Mouse (Mus musculus) brain, embryonic 18.5 days (tissue): ENCODE measurements at regions not wholly inside any gene's neighbourhood (a gene's known extent, or its start where the extent isn't known, plus 50 kb on each side); places are given as distances from the start of the nearest gene placed in this dataset.
A peak's percentile ranks its signal among the peaks of the same experiment; 100 is the strongest.

Experiments
- DNase-seq: peaks from one replicate; pipeline ENCODE4 v3.0.0-alpha.2; 2012; ENCODE audit warnings: low read depth, low spot score

- DNase-seq, result no peak
Observed at GRCm38 (mm10) chr12:36748345-36748744, 360.0 kb upstream of the Meox2 start.

- peak; percentile 8 for DNase-seq
Observed at GRCm38 (mm10) chr12:36765315-36766058, 342.9 kb upstream of the Meox2 start.

GRCm38 (mm10) chr12:36766167-36766566 lies 342.2 kb upstream of the Meox2 start:
- no peak for DNase-seq

- no peak for DNase-seq
Observed at GRCm38 (mm10) chr12:36780761-36781160, 327.6 kb upstream of the Meox2 start.

GRCm38 (mm10) chr12:36790866-36791265 lies 317.5 kb upstream of the Meox2 start:
- no peak for DNase-seq

- DNase-seq, result no peak
Observed at GRCm38 (mm10) chr12:36791430-36791829, 316.9 kb upstream of the Meox2 start.

- DNase-seq, result no peak
Observed at GRCm38 (mm10) chr12:36792205-36792604, 316.1 kb upstream of the Meox2 start.

- no peak for DNase-seq
Observed at GRCm38 (mm10) chr12:36793799-36794198, 314.5 kb upstream of the Meox2 start.

GRCm38 (mm10) chr12:36796201-36796600 lies 312.1 kb upstream of the Meox2 start:
- DNase-seq, result no peak

GRCm38 (mm10) chr12:36817938-36818337 lies 290.4 kb upstream of the Meox2 start:
- DNase-seq, result no peak

GRCm38 (mm10) chr12:36818852-36819251 lies 289.5 kb upstream of the Meox2 start:
- no peak for DNase-seq

GRCm38 (mm10) chr12:36826766-36827165 lies 281.6 kb upstream of the Meox2 start:
- DNase-seq, result no peak

- DNase-seq, result no peak
Observed at GRCm38 (mm10) chr12:36831307-36831997, 276.9 kb upstream of the Meox2 start.

GRCm38 (mm10) chr12:36842957-36843356 lies 265.4 kb upstream of the Meox2 start:
- DNase-seq, result no peak

- DNase-seq, result no peak
Observed at GRCm38 (mm10) chr12:36845130-36845529, 263.2 kb upstream of the Meox2 start.

- no peak for DNase-seq
Observed at GRCm38 (mm10) chr12:36849086-36849485, 259.3 kb upstream of the Meox2 start.

GRCm38 (mm10) chr12:36863113-36863512 lies 245.2 kb upstream of the Meox2 start:
- no peak for DNase-seq

- DNase-seq, result no peak
Observed at GRCm38 (mm10) chr12:36880724-36881123, 227.6 kb upstream of the Meox2 start.

- peak; percentile 50 for DNase-seq
Observed at GRCm38 (mm10) chr12:36913364-36913763, 195.0 kb upstream of the Meox2 start.

- no peak for DNase-seq
Observed at GRCm38 (mm10) chr12:36917576-36918106, 190.7 kb upstream of the Meox2 start.

- no peak for DNase-seq
Observed at GRCm38 (mm10) chr12:36918294-36918876, 190.0 kb upstream of the Meox2 start.

GRCm38 (mm10) chr12:36923558-36923957 lies 184.8 kb upstream of the Meox2 start:
- no peak for DNase-seq
